Mouse (Mus musculus) midbrain, embryonic 14.5 days (tissue): ENCODE measurements around the gene Hdgfl3. TPM values are rescaled to one million over a fixed set of nuclear protein-coding genes. Genes with fewer than 3 reads are reported as not detected.
"Not testable (repeated sequence)": the region's sequence is repeated elsewhere in the genome, so short reads cannot be mapped to it uniquely, and the experiment has no call there.

Source experiments
- ATAC-seq: fragments of 200-750 bp; cut with Nextera tagmentation; 2 replicates; pipeline ENCODE4 v1.8.0; 2017; ENCODE audit warnings: moderate number of reproducible peaks, moderate library complexity; ENCODE audit not compliant: low FRiP score, low TSS enrichment
- DNase-seq: peaks from one replicate; pipeline ENCODE4 v3.0.0-alpha.2; 2015
- H3K27ac ChIP-seq: fragments of 300-500 bp; sonication (generic); replicated peaks from 2 replicates; pipeline ENCODE4 v1.5.1; 2014; ENCODE audit warnings: mild to moderate bottlenecking, low read depth, low read length, moderate library complexity
- H3K27me3 ChIP-seq: fragments of 300-500 bp; sonication (generic); 2 replicates; pipeline ENCODE4 v1.6.1; 2014; ENCODE audit warnings: low read length, control low read depth, mixed read lengths; ENCODE audit not compliant: control insufficient read depth, insufficient read depth
- H3K36me3 ChIP-seq: fragments of 300-500 bp; sonication (generic); 2 replicates; pipeline ENCODE4 v1.6.1; 2014; ENCODE audit warnings: low read length, control low read depth; ENCODE audit not compliant: control insufficient read depth, insufficient read depth
- H3K4me1 ChIP-seq: fragments of 300-500 bp; sonication (generic); 2 replicates; pipeline ENCODE4 v1.6.1; 2014; ENCODE audit warnings: mild to moderate bottlenecking, antibody characterized with exemption, low read length, control low read depth; ENCODE audit not compliant: control insufficient read depth, insufficient read depth
- H3K4me2 ChIP-seq: fragments of 300-500 bp; sonication (generic); 2 replicates; pipeline ENCODE4 v1.6.1; 2014; ENCODE audit warnings: mild to moderate bottlenecking, low read length, moderate library complexity
- H3K4me3 ChIP-seq: fragments of 300-500 bp; sonication (generic); replicated peaks from 2 replicates; pipeline ENCODE4 v1.5.1; 2014; ENCODE audit warnings: low read depth, low read length
- H3K9ac ChIP-seq: fragments of 300-500 bp; sonication (generic); replicated peaks from 2 replicates; pipeline ENCODE4 v1.6.1; 2014; ENCODE audit warnings: mild to moderate bottlenecking, low read length, moderate library complexity
- H3K9me3 ChIP-seq: fragments of 300-500 bp; sonication (generic); 2 replicates; pipeline ENCODE4 v1.6.1; 2016; ENCODE audit warnings: low read length, control low read depth, mixed read lengths; ENCODE audit not compliant: control insufficient read depth
- WGBS: fragments of 180-500 bp; shearing (Covaris S2); extraction: QIAGEN DNeasy Blood & Tissue Kit; methylation state at CpG from one replicate; pipeline ENCODE4 v1.1.7; 2014; 5-methylcytosine and 5-hydroxymethylcytosine counted together
- polyA plus RNA-seq: library from polyadenylated mRNA; unstranded; fragments of >200 nt; fragmentation: Nextera tagmentation; extraction: Ambion mirVana; gene quantifications from 2 replicates; pipeline ENCODE4 v1.2.1, GENCODE M21; 2014

Gene Hdgfl3
- polyA plus RNA-seq, 1 experiment from 2014 or later, result 99.2 TPM

GRCm38 (mm10) chr7:81837771-81838170, 96.5 kb downstream of the Hdgfl3 start:
- 89% methylated on average over 5 of the region's 5 CpGs for WGBS
- not testable (repeated sequence) for H3K9me3 ChIP-seq, ATAC-seq

DNA sequence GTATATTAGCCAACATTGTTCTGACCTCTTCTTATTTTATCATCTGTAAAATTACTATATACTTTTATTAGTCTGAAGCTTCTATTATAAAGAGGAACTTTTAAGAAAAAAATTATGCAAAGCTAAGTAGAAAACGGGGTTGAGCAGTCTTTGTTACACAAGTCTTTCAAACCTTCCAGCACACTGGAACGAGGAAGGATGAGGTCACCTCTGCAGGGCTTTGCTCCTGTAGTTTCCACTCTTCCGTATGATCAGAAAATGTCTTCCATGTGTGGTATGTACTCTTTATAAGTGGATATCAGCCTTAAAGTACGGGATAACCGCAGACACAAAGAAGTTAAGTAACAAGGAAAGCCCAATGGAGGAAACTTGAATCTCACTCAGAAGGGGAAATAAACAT, 98.8 kb downstream of the Hdgfl3 start:
- Histone ChIP-seq H3K27me3 (no peaks in the 10 kb centered on the region), H3K9me3 (no peaks in the 10 kb centered on the region), H3K9ac (no peak overlapping the region), H3K27ac (no peak overlapping the region), H3K4me1 (no peaks in the 10 kb centered on the region), H3K4me3 (no peak overlapping the region), H3K4me2 (no peak overlapping the region), H3K36me3 (no peaks in the 10 kb centered on the region)
- 93% methylated on average over 5 of the region's 5 CpGs for WGBS
- ATAC-seq (no peak), DNase-seq (no peak)

More at GRCm38 (mm10) chr7:81837771-81838170, 96.5 kb downstream of the Hdgfl3 start:
- H3K4me3 ChIP-seq, H3K36me3 ChIP-seq, H3K27ac ChIP-seq, H3K4me2 ChIP-seq, H3K27me3 ChIP-seq, H3K4me1 ChIP-seq, H3K9ac ChIP-seq, DNase-seq: not testable (repeated sequence)

DNA sequence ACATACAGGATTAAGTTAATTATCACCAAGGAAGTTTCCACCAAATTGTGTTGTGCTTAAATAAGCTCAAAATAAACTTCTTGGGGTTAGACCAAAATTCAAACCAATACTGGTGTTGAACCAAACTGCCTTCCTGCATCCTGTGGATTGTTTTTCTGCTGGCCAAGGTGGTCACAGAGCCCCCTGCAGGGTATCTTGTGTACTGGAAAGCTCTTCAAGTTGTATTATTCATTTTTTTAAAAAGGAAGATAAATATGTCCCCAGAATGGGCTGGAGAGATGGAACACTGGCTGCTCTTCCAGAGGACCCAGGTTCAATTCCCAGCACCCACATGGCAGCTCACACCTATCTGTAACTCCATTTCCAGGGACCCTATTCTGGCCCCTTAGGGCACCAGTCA, 99.4 kb downstream of the Hdgfl3 start:
- H3K36me3 ChIP-seq, result no peaks in the 10 kb centered on the region
- no peak overlapping the region for H3K9ac ChIP-seq
- no peaks in the 10 kb centered on the region for H3K27me3 ChIP-seq
- no peak for DNase-seq
- no peak for ATAC-seq
- H3K9me3 ChIP-seq, result no peaks in the 10 kb centered on the region
- H3K4me1 ChIP-seq, result no peaks in the 10 kb centered on the region
- no peak overlapping the region for H3K27ac ChIP-seq
- H3K4me2 ChIP-seq, result no peak overlapping the region
- H3K4me3 ChIP-seq, result no peak overlapping the region

Other genes starting within 250 kb of the Hdgfl3 start
- gene Homer2, start 226.9 kb downstream of the Hdgfl3 start, polyA plus RNA-seq, result 19.1 and 21.7 TPM in 2 replicates
- 151 and 157 TPM in 2 replicates for gene Ramac, start 171.5 kb downstream of the Hdgfl3 start, polyA plus RNA-seq
- 48.8 and 57.5 TPM in 2 replicates for gene 3110040N11Rik, start 145.0 kb downstream of the Hdgfl3 start, polyA plus RNA-seq
- gene Btbd1, start 105.0 kb downstream of the Hdgfl3 start, polyA plus RNA-seq, result 87.9 and 134 TPM in 2 replicates
- gene Gm10160, start 78.7 kb downstream of the Hdgfl3 start, polyA plus RNA-seq, result not detected in 2 replicates
- 6.7 and 10.9 TPM in 2 replicates for gene Tm6sf1, start 75.5 kb downstream of the Hdgfl3 start, polyA plus RNA-seq
- gene Bnc1, start 57.8 kb upstream of the Hdgfl3 start, polyA plus RNA-seq, result 0.27 and 0.30 TPM in 2 replicates
- gene Sh3gl3, start 239.4 kb upstream of the Hdgfl3 start, polyA plus RNA-seq, result 76.5 and 82.4 TPM in 2 replicates